Comparison of ENCODE assay signal across 9 mouse cellular contexts in genomic region chr2:113757525-113758310, GRCm38 (mm10). TPM values are rescaled to one million over a fixed set of nuclear protein-coding genes. Genes with fewer than 3 reads are reported as not detected.
DNase-seq lines count a peak whose midpoint lies in the region; ATAC-seq lines count a peak whose summit lies in the region.
"Had no signal": no experiment of that assay in that cellular context is flagged by ENCODE, and none has a peak within 500 bp of the region (broad histone marks: within the 10 kb centered on the region; RNA-seq: fewer than 3 reads in every experiment).

No protein-coding gene starts in this region.

- peak overlapping the region; percentile 87 for H3K4me2 ChIP-seq in lung, embryonic 15.5 days
- H3K4me2 ChIP-seq in embryonic facial prominence, embryonic 12.5 days (replicated peaks), result peak overlapping the region; percentile 97
- H3K4me2 ChIP-seq in hindbrain, embryonic 14.5 days (replicated peaks), result peak overlapping the region; percentile 88
- H3K4me2 ChIP-seq in liver, embryonic 15.5 days, result peak overlapping the region; percentile 46

- peak; percentile 52 for ATAC-seq in lung, embryonic 15.5 days (ENCODE audit: borderline replicate concordance, extremely low read depth, low FRiP score, low TSS enrichment)
- peak; percentile 47 for ATAC-seq in embryonic facial prominence, embryonic 12.5 days (ENCODE audit: insufficient number of reproducible peaks, insufficient read depth, low FRiP score, low TSS enrichment)
- ATAC-seq in hindbrain, embryonic 14.5 days (ENCODE audit: low FRiP score), result peak; percentile 46
- ATAC-seq in liver, embryonic 15.5 days (ENCODE audit: insufficient read depth), result no peak

- H3K4me1 ChIP-seq in lung, embryonic 15.5 days, result peaks cover 21% of the 10 kb centered on the region
- peaks cover 19% of the 10 kb centered on the region for H3K4me1 ChIP-seq in embryonic facial prominence, embryonic 12.5 days
- H3K4me1 ChIP-seq in hindbrain, embryonic 14.5 days (replicated peaks; ENCODE audit: control insufficient read depth, insufficient read depth, low read length), result peaks cover 18% of the 10 kb centered on the region
- H3K4me1 ChIP-seq in liver, embryonic 15.5 days (replicated peaks), result no peaks in the 10 kb centered on the region

- H3K27me3 ChIP-seq in lung, embryonic 15.5 days, result peaks cover 53% of the 10 kb centered on the region
- H3K27me3 ChIP-seq in embryonic facial prominence, embryonic 12.5 days, result peaks cover 41% of the 10 kb centered on the region
- H3K27me3 ChIP-seq in hindbrain, embryonic 14.5 days (ENCODE audit: control insufficient read depth, insufficient read depth, low read length), result peaks cover 36% of the 10 kb centered on the region
- peaks cover 44% of the 10 kb centered on the region for H3K27me3 ChIP-seq in liver, embryonic 15.5 days

- H3K27ac ChIP-seq in lung, embryonic 15.5 days, result no peak overlapping the region
- no peak overlapping the region for H3K27ac ChIP-seq in embryonic facial prominence, embryonic 12.5 days
- no peak overlapping the region for H3K27ac ChIP-seq in hindbrain, embryonic 14.5 days
- no peak overlapping the region for H3K27ac ChIP-seq in liver, embryonic 15.5 days (replicated peaks)

- H3K36me3 ChIP-seq in lung, embryonic 15.5 days, result no peaks in the 10 kb centered on the region
- H3K36me3 ChIP-seq in embryonic facial prominence, embryonic 12.5 days, result no peaks in the 10 kb centered on the region
- H3K36me3 ChIP-seq in hindbrain, embryonic 14.5 days (replicated peaks; ENCODE audit: control insufficient read depth, insufficient read depth), result no peaks in the 10 kb centered on the region
- no peaks in the 10 kb centered on the region for H3K36me3 ChIP-seq in liver, embryonic 15.5 days (replicated peaks)

- H3K9ac ChIP-seq in lung, embryonic 15.5 days, result no peak overlapping the region
- H3K9ac ChIP-seq in embryonic facial prominence, embryonic 12.5 days, result peak overlapping the region; percentile 40
- H3K9ac ChIP-seq in hindbrain, embryonic 14.5 days, result peak overlapping the region; percentile 71
- no peak overlapping the region for H3K9ac ChIP-seq in liver, embryonic 15.5 days

- H3K4me3 ChIP-seq in lung, embryonic 15.5 days, result peak overlapping the region; percentile 39
- peak overlapping the region; percentile 56 for H3K4me3 ChIP-seq in embryonic facial prominence, embryonic 12.5 days
- H3K4me3 ChIP-seq in hindbrain, embryonic 14.5 days (replicated peaks; ENCODE audit: low read length), result peak overlapping the region; percentile 63
- peak overlapping the region; percentile 12; the same call in 1 of the 2 replicates for H3K4me3 ChIP-seq in liver, embryonic 15.5 days (replicated peaks)
- H3K4me3 ChIP-seq: erythroblast, embryonic 14.5 days had no signal

- WGBS in lung, embryonic 15.5 days, result 1% methylated on average over 47 of the region's 47 CpGs
- under 1% methylated on average over 47 of the region's 47 CpGs for WGBS in embryonic facial prominence, embryonic 12.5 days
- under 1% methylated on average over 47 of the region's 47 CpGs for WGBS in hindbrain, embryonic 14.5 days
- 2% methylated on average over 47 of the region's 47 CpGs for WGBS in liver, embryonic 15.5 days (ENCODE audit: insufficient replicate concordance)

- DNase-seq in lung, postnatal 10 days, result no peak
- DNase-seq in hindbrain, embryonic 14.5 days (ENCODE audit: low spot score), result peak; percentile 66
- peak; percentile 54 for DNase-seq in right cerebral cortex, postnatal 25 days
- DNase-seq in adrenal gland, postnatal 25 days, result no peak

- H3K9me3 ChIP-seq in lung, embryonic 15.5 days, result no peaks in the 10 kb centered on the region
- H3K9me3 ChIP-seq in embryonic facial prominence, embryonic 12.5 days, result no peaks in the 10 kb centered on the region
- H3K9me3 ChIP-seq in hindbrain, embryonic 14.5 days (ENCODE audit: control insufficient read depth, low read length), result no peaks in the 10 kb centered on the region
- no peaks in the 10 kb centered on the region for H3K9me3 ChIP-seq in liver, embryonic 15.5 days (replicated peaks)

RNA-seq across cellular contexts. Expression of gene Grem1, which starts 0.7 kb away (rescaled TPM):
- 0.14 TPM in 2 replicates for polyA plus RNA-seq in lung, embryonic 15.5 days (2015; fragmentation: Nextera tagmentation; extraction: Ambion mirVana)
- 2.7 and 4.0 TPM in 2 replicates for polyA plus RNA-seq in embryonic facial prominence, embryonic 12.5 days (2016; fragmentation: Nextera tagmentation; extraction: Ambion mirVana)
- polyA plus RNA-seq in hindbrain, embryonic 14.5 days (2014; fragmentation: Nextera tagmentation; extraction: Ambion mirVana), result 1.7 and 2.2 TPM in 2 replicates
- 0.02 and 0.05 TPM in 2 replicates for polyA plus RNA-seq in liver, embryonic 15.5 days (2015; fragmentation: Nextera tagmentation; extraction: Ambion mirVana)
- total RNA-seq in adrenal gland, postnatal 25 days (2021), result 0.33 TPM in 1 of 2 replicates, not detected in the other
- total RNA-seq: neutrophil, adult 5-6 weeks had no signal
- polyA plus RNA-seq: erythroblast, embryonic 14.5 days had no signal

Comparison
In these comparisons a context has a peak if more than half of its experiments do, and no peak if none do; other contexts are left out.
1. H3K4me2 ChIP-seq: peak in every context shown above with its lines; median percentile 97 in embryonic facial prominence, embryonic 12.5 days; 88 in hindbrain, embryonic 14.5 days; 87 in lung, embryonic 15.5 days; 46 in liver, embryonic 15.5 days.
2. H3K4me3 ChIP-seq: peak in every context shown above with its lines; median percentile 63 in hindbrain, embryonic 14.5 days; 56 in embryonic facial prominence, embryonic 12.5 days; 39 in lung, embryonic 15.5 days; 12 in liver, embryonic 15.5 days.
3. H3K9ac ChIP-seq: peak in embryonic facial prominence, embryonic 12.5 days (single experiment) and hindbrain, embryonic 14.5 days (single experiment); none in lung, embryonic 15.5 days (single experiment) and liver, embryonic 15.5 days (single experiment).
4. DNase-seq: peak in hindbrain, embryonic 14.5 days (single experiment) and right cerebral cortex, postnatal 25 days (single experiment); none in lung, postnatal 10 days (single experiment) and adrenal gland, postnatal 25 days (single experiment).